Mouse (Mus musculus): ENCODE measurements at regions not wholly inside any gene's neighbourhood (a gene's known extent, or its start where the extent isn't known, plus 50 kb on each side); places are given as distances from the start of the nearest gene placed in this dataset.

GRCm38 (mm10) chr15:9898211-9898610, 149.5 kb upstream of the Spef2 start:
- no peak for DNase-seq (ENCODE audit: low spot score)

DNA sequence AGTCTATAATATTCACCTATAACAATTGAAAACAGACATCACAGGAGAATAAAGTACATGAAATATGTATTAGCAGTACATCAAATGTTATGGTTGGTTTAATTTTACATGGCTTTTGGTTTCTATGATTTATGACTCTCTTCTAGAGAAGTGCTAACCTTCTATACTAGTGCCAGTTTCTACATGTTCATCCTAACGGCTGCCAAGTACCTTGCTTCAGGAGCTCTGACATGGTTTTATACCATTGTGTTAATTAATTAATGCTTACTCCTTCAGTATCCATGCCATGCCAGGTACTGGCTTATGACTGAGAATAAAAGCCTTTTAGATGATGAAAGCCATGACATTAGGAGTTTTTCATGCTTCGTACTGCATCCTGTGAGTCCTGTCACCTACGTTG, 144.5 kb upstream of the Spef2 start:
- no peak for DNase-seq (ENCODE audit: low spot score)

- DNase-seq (ENCODE audit: low spot score): no peak
These were observed 143.5 kb upstream of the Spef2 start for GRCm38 (mm10) chr15:9892208-9892607.

GRCm38 (mm10) chr15:9891446-9891845, 142.8 kb upstream of the Spef2 start:
- no peak for DNase-seq (ENCODE audit: low spot score)

GRCm38 (mm10) chr15:9875776-9876175, 127.1 kb upstream of the Spef2 start:
- no peak for DNase-seq (ENCODE audit: low spot score)

GRCm38 (mm10) chr15:9870126-9870525, 121.5 kb upstream of the Spef2 start:
- no peak for DNase-seq (ENCODE audit: low spot score)

DNA sequence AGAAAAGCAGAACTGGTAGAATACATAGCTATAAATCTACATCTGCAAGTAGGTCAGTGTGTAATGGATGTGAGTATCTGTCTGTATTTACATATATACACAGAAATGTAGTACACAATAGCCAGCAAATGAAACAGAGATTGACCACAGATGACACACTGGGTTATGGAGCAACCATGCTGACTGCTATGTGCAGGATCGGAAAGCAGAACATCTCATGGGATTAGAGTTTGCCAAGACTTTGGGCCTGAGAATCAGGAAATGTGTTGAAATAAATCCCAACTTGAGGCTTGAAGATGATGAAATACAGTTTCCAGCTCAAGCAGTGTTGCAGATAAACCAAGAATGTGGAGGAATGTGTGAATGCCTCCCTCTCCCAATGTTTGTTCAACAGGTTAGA, 116.1 kb upstream of the Spef2 start:
- DNase-seq (ENCODE audit: low spot score): peak; percentile 62

- no peak for DNase-seq (ENCODE audit: low spot score)
These were observed 113.2 kb upstream of the Spef2 start for GRCm38 (mm10) chr15:9861825-9862224.

DNA sequence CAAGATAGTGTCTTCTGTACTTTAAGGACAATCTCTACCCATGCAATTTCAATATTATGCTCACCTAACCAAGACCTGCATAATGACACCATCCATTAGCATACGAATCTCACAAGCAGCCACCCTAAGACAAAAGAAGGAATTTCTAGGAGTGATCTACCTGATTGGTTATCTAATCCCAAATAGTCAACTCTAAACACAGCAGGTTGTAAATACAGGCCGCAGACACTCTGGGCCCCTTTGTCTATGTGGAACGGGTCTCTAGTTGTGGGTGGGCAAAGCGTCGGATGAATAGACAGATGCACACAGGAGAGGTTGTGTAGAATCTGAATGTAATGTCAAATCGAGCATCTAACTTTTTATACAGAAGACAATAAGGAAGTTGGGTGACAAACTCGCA, 91.0 kb upstream of the Spef2 start:
- no peak for DNase-seq (ENCODE audit: low spot score)

GRCm38 (mm10) chr15:9835096-9835495, 86.4 kb upstream of the Spef2 start:
- no peak for DNase-seq (ENCODE audit: low spot score)

DNA sequence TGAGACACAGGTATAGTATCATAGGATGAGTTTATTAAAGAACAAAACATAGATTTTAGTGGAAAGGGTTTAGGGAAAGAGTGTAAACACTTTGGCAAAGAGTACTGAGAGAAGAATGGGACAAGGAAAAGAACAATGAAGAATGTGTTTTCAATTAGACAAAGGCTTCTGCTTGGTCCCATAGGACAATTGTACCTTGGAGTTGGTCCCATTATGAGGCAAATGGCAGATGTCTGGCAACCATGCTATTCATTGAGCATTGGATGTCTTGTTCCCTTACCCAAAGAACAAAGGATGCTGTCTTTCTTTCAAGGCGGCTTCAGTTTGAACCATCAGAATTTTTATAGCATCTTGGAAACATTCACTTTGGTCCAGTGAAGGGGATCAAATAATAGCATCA, 55.8 kb upstream of the Spef2 start:
- DNase-seq (ENCODE audit: low spot score): peak; percentile 33

Measured in gastrocnemius, adult 18-20 months (tissue).